Mouse (Mus musculus): Measurements from ENCODE around the gene Slc8a1. TPM values are rescaled to one million over a fixed set of nuclear protein-coding genes. Genes with fewer than 3 reads are reported as not detected.

The Slc8a1 gene
- total and polyA plus RNA-seq, 3 experiments = not detected

DNA sequence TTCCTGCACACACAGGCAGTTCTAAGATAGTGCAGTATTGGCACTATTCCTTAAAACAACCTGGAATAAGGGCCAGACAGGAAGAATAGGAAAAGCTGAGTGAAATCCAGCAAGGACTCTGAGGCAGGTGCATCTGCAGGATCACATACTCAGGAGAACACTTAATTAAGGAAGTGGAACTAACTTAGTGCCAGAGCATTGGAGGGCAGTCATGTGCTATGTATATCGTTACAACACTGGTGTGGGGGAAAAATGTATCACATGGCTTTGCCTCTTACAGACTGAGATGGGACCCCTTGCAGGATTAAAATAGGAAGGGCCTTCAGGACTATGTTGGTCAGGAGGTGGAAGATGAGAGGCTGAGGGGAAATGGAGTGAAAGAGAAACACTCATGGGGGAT is 80.3 kb downstream of the Slc8a1 start:
- H3K4me1 ChIP-seq (ENCODE audit: control insufficient read depth in 1 of 2, insufficient read depth in 2 of 2) = no peaks in the 10 kb centered on the region
- in situ Hi-C loops (cut with MboI; ENCODE audit: low pct_ligation_motif_present, low pct_unique_long_range_greater_than_20kb, low sequenced_read_pairs) = no loop called here

GRCm38 (mm10) chr17:81654548-81654947 is 83.6 kb downstream of the Slc8a1 start:
- no peak for DNase-seq (ENCODE audit: extremely low read depth)
- Histone ChIP-seq H3K4me1 (ENCODE audit: control insufficient read depth in 1 of 2, insufficient read depth in 2 of 2) (no peaks in the 10 kb centered on the region), H3K9me3 (replicated peaks; ENCODE audit: low read length) (peaks cover 45% of the 10 kb centered on the region), H3K27me3 (replicated peaks) (no peaks in the 10 kb centered on the region), H3K79me2 (replicated peaks; ENCODE audit: control insufficient read depth, extremely low read depth, insufficient read depth, poor library complexity, severe bottlenecking) (no peaks in the 10 kb centered on the region), H3K9ac (ENCODE audit: insufficient read depth, low read depth) (no peak overlapping the region), H3K4me2 (ENCODE audit: insufficient read depth, low read depth, poor library complexity, severe bottlenecking) (no peak overlapping the region), H3K36me3 (replicated peaks in 1 of 2; ENCODE audit: control insufficient read depth in 1 of 2, insufficient read depth in 1 of 2, low read length in 1 of 2) (no peaks in the 10 kb centered on the region), H3K27ac (ENCODE audit: insufficient read depth, low read depth) (no peak overlapping the region), H3K4me3 (replicated peaks in 1 of 3; ENCODE audit: low read depth in 2 of 3, low read length in 2 of 3, poor library complexity in 1 of 3) (no peak overlapping the region)
- no peak for TF ChIP-seq PAX5 (IDR thresholded peaks at IDR 0.05; ENCODE audit: low read length)
- TF ChIP-seq TCF12 (IDR thresholded peaks at IDR 0.05; ENCODE audit: low read depth, low read length) = no peak
- TF ChIP-seq SIN3A (IDR thresholded peaks at IDR 0.05; ENCODE audit: low read length) = no peak
- no peak for TF ChIP-seq USF2 (conservative IDR thresholded peaks at IDR 0.05; ENCODE audit: low read depth, low read length)
- no peak for TF ChIP-seq ZNF384 (IDR thresholded peaks at IDR 0.05; ENCODE audit: low read depth, low read length)
- in situ Hi-C loops (cut with MboI; ENCODE audit: low pct_ligation_motif_present, low pct_unique_long_range_greater_than_20kb, low sequenced_read_pairs) = no loop called here
- dilution Hi-C loops (cut with MboI; ENCODE audit: extremely low pct_ligation_motif_present, extremely low pct_unique_long_range_greater_than_20kb, low sequenced_read_pairs) = no loop called here

More for the DNA sequence above, 80.3 kb downstream of the Slc8a1 start:
- Histone ChIP-seq H3K9me3 (replicated peaks; ENCODE audit: low read length) (peaks cover 40% of the 10 kb centered on the region), H3K9ac (ENCODE audit: insufficient read depth, low read depth) (no peak overlapping the region), H3K27me3 (replicated peaks) (no peaks in the 10 kb centered on the region), H3K4me2 (ENCODE audit: insufficient read depth, low read depth, poor library complexity, severe bottlenecking) (no peak overlapping the region), H3K36me3 (replicated peaks in 1 of 2; ENCODE audit: control insufficient read depth in 1 of 2, insufficient read depth in 1 of 2, low read length in 1 of 2) (no peaks in the 10 kb centered on the region), H3K27ac (ENCODE audit: insufficient read depth, low read depth) (no peak overlapping the region), H3K79me2 (replicated peaks; ENCODE audit: control insufficient read depth, extremely low read depth, insufficient read depth, poor library complexity, severe bottlenecking) (no peaks in the 10 kb centered on the region), H3K4me3 (replicated peaks in 1 of 3; ENCODE audit: low read depth in 2 of 3, low read length in 2 of 3, poor library complexity in 1 of 3) (no peak overlapping the region)
- no peak for DNase-seq (ENCODE audit: extremely low read depth)
- TF ChIP-seq MAZ (IDR thresholded peaks at IDR 0.05; ENCODE audit: low read depth, low read length) = no peak
- no peak for TF ChIP-seq ZC3H11A (IDR thresholded peaks at IDR 0.05; ENCODE audit: low read depth, low read length)
- no peak for TF ChIP-seq USF2 (conservative IDR thresholded peaks at IDR 0.05; ENCODE audit: low read depth, low read length)
- TF ChIP-seq MAX (IDR thresholded peaks at IDR 0.05; ENCODE audit: low read length) = no peak
- no peak for TF ChIP-seq EP300 (IDR thresholded peaks at IDR 0.05; ENCODE audit: low read length)
- dilution Hi-C loops (cut with MboI; ENCODE audit: extremely low pct_ligation_motif_present, extremely low pct_unique_long_range_greater_than_20kb, low sequenced_read_pairs) = no loop called here

GRCm38 (mm10) chr17:81652958-81653357 is 85.2 kb downstream of the Slc8a1 start:
- H3K9me3 ChIP-seq (replicated peaks; ENCODE audit: low read length) = peaks cover 57% of the 10 kb centered on the region
- no peaks in the 10 kb centered on the region for H3K4me1 ChIP-seq (ENCODE audit: control insufficient read depth in 1 of 2, insufficient read depth in 2 of 2)
- H3K9ac ChIP-seq (ENCODE audit: insufficient read depth, low read depth) = no peak overlapping the region
- TF ChIP-seq POLR2AphosphoS2 (IDR thresholded peaks at IDR 0.05; ENCODE audit: low read depth, low read length) = no peak
- no peak for TF ChIP-seq ZC3H11A (IDR thresholded peaks at IDR 0.05; ENCODE audit: low read depth, low read length)
- TF ChIP-seq SIN3A (IDR thresholded peaks at IDR 0.05; ENCODE audit: low read length) = no peak
- TF ChIP-seq UBTF (IDR thresholded peaks at IDR 0.05; ENCODE audit: low read depth, low read length) = no peak
- no peak for TF ChIP-seq MAX (IDR thresholded peaks at IDR 0.05; ENCODE audit: low read length)
- TF ChIP-seq TBP (conservative IDR thresholded peaks at IDR 0.05; ENCODE audit: low read depth, low read length) = no peak
- TF ChIP-seq NELFE (IDR thresholded peaks at IDR 0.05; ENCODE audit: low read depth, low read length) = no peak
- TF ChIP-seq POLR2A (IDR thresholded peaks at IDR 0.05; ENCODE audit: low read depth, low read length) = no peak
- no peak for TF ChIP-seq TCF12 (IDR thresholded peaks at IDR 0.05; ENCODE audit: low read depth, low read length)
- no peak for TF ChIP-seq E2F4 (IDR thresholded peaks at IDR 0.05; ENCODE audit: insufficient replicate concordance, low read depth, low read length)
- no peak for TF ChIP-seq EP300 (IDR thresholded peaks at IDR 0.05; ENCODE audit: low read length)
- TF ChIP-seq ZMIZ1 (IDR thresholded peaks at IDR 0.05; ENCODE audit: low read depth, low read length) = no peak
- TF ChIP-seq RAD21 (IDR thresholded peaks at IDR 0.05; ENCODE audit: low read depth, low read length) = no peak
- no peak for TF ChIP-seq ZNF384 (IDR thresholded peaks at IDR 0.05; ENCODE audit: low read depth, low read length)
- TF ChIP-seq ETS1 (conservative IDR thresholded peaks at IDR 0.05; ENCODE audit: low read depth, low read length) = no peak
- no peak for TF ChIP-seq PAX5 (IDR thresholded peaks at IDR 0.05; ENCODE audit: low read length)
- no peak for TF ChIP-seq HCFC1 (IDR thresholded peaks at IDR 0.05; ENCODE audit: low read depth, low read length)
- no peak for TF ChIP-seq CHD1 (IDR thresholded peaks at IDR 0.05; ENCODE audit: low read depth, low read length)
- no peak for TF ChIP-seq NRF1 (IDR thresholded peaks at IDR 0.05; ENCODE audit: low read depth, low read length)
- TF ChIP-seq MEF2A (IDR thresholded peaks at IDR 0.05; ENCODE audit: borderline replicate concordance, low read depth, low read length) = no peak
- in situ Hi-C loops (cut with MboI; ENCODE audit: low pct_ligation_motif_present, low pct_unique_long_range_greater_than_20kb, low sequenced_read_pairs) (no loop called here), dilution Hi-C loops (cut with MboI; ENCODE audit: extremely low pct_ligation_motif_present, extremely low pct_unique_long_range_greater_than_20kb, low sequenced_read_pairs) (no loop called here)
- no peak overlapping the region for H3K4me2 ChIP-seq (ENCODE audit: insufficient read depth, low read depth, poor library complexity, severe bottlenecking)
- no peak overlapping the region for H3K27ac ChIP-seq (ENCODE audit: insufficient read depth, low read depth)
- DNase-seq (ENCODE audit: extremely low read depth) = no peak
- H3K4me3 ChIP-seq (replicated peaks in 1 of 3; ENCODE audit: low read depth in 2 of 3, low read length in 2 of 3, poor library complexity in 1 of 3) = no peak overlapping the region
- H3K36me3 ChIP-seq (replicated peaks in 1 of 2; ENCODE audit: control insufficient read depth in 1 of 2, insufficient read depth in 1 of 2, low read length in 1 of 2) = no peaks in the 10 kb centered on the region
- no peaks in the 10 kb centered on the region for H3K79me2 ChIP-seq (replicated peaks; ENCODE audit: control insufficient read depth, extremely low read depth, insufficient read depth, poor library complexity, severe bottlenecking)
- H3K27me3 ChIP-seq (replicated peaks) = no peaks in the 10 kb centered on the region
